Mouse (Mus musculus) splenic B cell, adult 2 months (primary cell): ENCODE data around the gene Rbms3.

Source experiments
- DNase-seq: peaks from one replicate; pipeline ENCODE4 v3.0.0-alpha.2; 2011; ENCODE audit warnings: low read depth, low spot score
- H3K27me3 ChIP-seq: 2 replicates; pipeline ENCODE4 v1.6.1; 2012; ENCODE audit warnings: mild to moderate bottlenecking, low read length, moderate library complexity, mixed read lengths; ENCODE audit not compliant: control insufficient read depth, poor library complexity, insufficient read depth, severe bottlenecking
- H3K36me3 ChIP-seq: 2 replicates; pipeline ENCODE4 v1.6.1; 2012; ENCODE audit warnings: mild to moderate bottlenecking, low read length, moderate library complexity, mixed read lengths; ENCODE audit not compliant: control insufficient read depth, poor library complexity, insufficient read depth, severe bottlenecking

Gene Rbms3

GRCm38 (mm10) chr9:117629771-117630170 lies at the start of gene Rbms3:
Gene Rbms3 (minus strand): TSS chr9:117629913.
- Histone ChIP-seq H3K36me3 (no peaks in the 10 kb centered on the region), H3K27me3 (no peaks in the 10 kb centered on the region)
- no peak for DNase-seq

GRCm38 (mm10) chr9:117673311-117673710 lies 43.6 kb upstream of the Rbms3 start:
- no peak for DNase-seq
- Histone ChIP-seq H3K36me3 (no peaks in the 10 kb centered on the region), H3K27me3 (no peaks in the 10 kb centered on the region)

- Histone ChIP-seq H3K27me3 (no peaks in the 10 kb centered on the region), H3K36me3 (no peaks in the 10 kb centered on the region)
- DNase-seq = no peak
These were observed 24.9 kb upstream of the Rbms3 start for GRCm38 (mm10) chr9:117654626-117655025.

GRCm38 (mm10) chr9:117653641-117654040 lies 23.9 kb upstream of the Rbms3 start:
- Histone ChIP-seq H3K36me3 (no peaks in the 10 kb centered on the region), H3K27me3 (no peaks in the 10 kb centered on the region)
- DNase-seq = no peak

- no peak for DNase-seq
- Histone ChIP-seq H3K27me3 (no peaks in the 10 kb centered on the region), H3K36me3 (no peaks in the 10 kb centered on the region)
These were observed 16.4 kb upstream of the Rbms3 start for GRCm38 (mm10) chr9:117646131-117646530.

GRCm38 (mm10) chr9:117641090-117641782 lies 11.5 kb upstream of the Rbms3 start:
- Histone ChIP-seq H3K36me3 (no peaks in the 10 kb centered on the region), H3K27me3 (no peaks in the 10 kb centered on the region)
- DNase-seq = no peak

GRCm38 (mm10) chr9:117638623-117639185 lies 9.0 kb upstream of the Rbms3 start:
- no peaks in the 10 kb centered on the region for H3K36me3 ChIP-seq
- no peak for DNase-seq
- no peaks in the 10 kb centered on the region for H3K27me3 ChIP-seq

- Histone ChIP-seq H3K27me3 (no peaks in the 10 kb centered on the region), H3K36me3 (no peaks in the 10 kb centered on the region)
- no peak for DNase-seq
These were observed 6.8 kb upstream of the Rbms3 start for GRCm38 (mm10) chr9:117636492-117636891.

- Histone ChIP-seq H3K36me3 (no peaks in the 10 kb centered on the region), H3K27me3 (no peaks in the 10 kb centered on the region)
- DNase-seq = no peak
These were observed 2.5 kb downstream of the Rbms3 start for GRCm38 (mm10) chr9:117627173-117627572.

- Histone ChIP-seq H3K36me3 (no peaks in the 10 kb centered on the region), H3K27me3 (no peaks in the 10 kb centered on the region)
- DNase-seq = no peak
These were observed 28.9 kb downstream of the Rbms3 start for GRCm38 (mm10) chr9:117600781-117601180.

GRCm38 (mm10) chr9:117599341-117599740 lies 30.4 kb downstream of the Rbms3 start:
- no peak for DNase-seq
- no peaks in the 10 kb centered on the region for H3K27me3 ChIP-seq
- H3K36me3 ChIP-seq = no peaks in the 10 kb centered on the region

- no peak for DNase-seq
- no peaks in the 10 kb centered on the region for H3K36me3 ChIP-seq
These were observed 33.6 kb downstream of the Rbms3 start for GRCm38 (mm10) chr9:117596162-117596561.

GRCm38 (mm10) chr9:117585345-117585744 lies 44.4 kb downstream of the Rbms3 start:
- no peaks in the 10 kb centered on the region for H3K27me3 ChIP-seq
- no peak for DNase-seq
- no peaks in the 10 kb centered on the region for H3K36me3 ChIP-seq

More at GRCm38 (mm10) chr9:117596162-117596561, 33.6 kb downstream of the Rbms3 start:
- no peaks in the 10 kb centered on the region for H3K27me3 ChIP-seq

- no peak for DNase-seq
- Histone ChIP-seq H3K36me3 (no peaks in the 10 kb centered on the region), H3K27me3 (no peaks in the 10 kb centered on the region)
These were observed 46.1 kb downstream of the Rbms3 start for GRCm38 (mm10) chr9:117583638-117584037.

- no peak for DNase-seq
- Histone ChIP-seq H3K27me3 (no peaks in the 10 kb centered on the region), H3K36me3 (no peaks in the 10 kb centered on the region)
These were observed 47.1 kb downstream of the Rbms3 start for GRCm38 (mm10) chr9:117582591-117582990.
